Mouse (Mus musculus) adrenal gland, adult 10 weeks (tissue): Measurements from ENCODE around the gene Gm4070. TPM values are rescaled to one million over a fixed set of nuclear protein-coding genes. Genes with fewer than 3 reads are reported as not detected.

Experiments
- polyA plus RNA-seq: library from polyadenylated mRNA; stranded (reverse); fragments of 350-450 nt; fragmentation: Illumina TruSeq; extraction: RNeasy Lipid Tissue Mini Kit (QIAGEN cat#74804); gene quantifications from one replicate; pipeline ENCODE4 v1.2.3, GENCODE M21; 2014; ENCODE audit warnings: low read depth, low replicate concordance

Gene Gm4070
- 31.2 TPM for polyA plus RNA-seq

GRCm38 (mm10) chr7:105953812-105954211 lies at the start of gene Gm4070:
Gene Gm4070, minus strand, starts transcription at chr7:105953967.

Other genes starting within 250 kb of the Gm4070 start
- 41.2 TPM for gene Ilk, start 217.4 kb downstream of the Gm4070 start, polyA plus RNA-seq
- 24.5 TPM for gene Rrp8, start 216.6 kb downstream of the Gm4070 start, polyA plus RNA-seq
- 11.1 TPM for gene Taf10, start 209.6 kb downstream of the Gm4070 start, polyA plus RNA-seq
- gene Tpp1, start 201.7 kb downstream of the Gm4070 start, polyA plus RNA-seq: 145 TPM
- gene Dchs1, start 166.3 kb downstream of the Gm4070 start, polyA plus RNA-seq: 0.17 TPM
- 15.7 TPM for gene Mrpl17, start 142.9 kb downstream of the Gm4070 start, polyA plus RNA-seq